Mouse (Mus musculus) hindbrain, embryonic 10.5 days (tissue): ENCODE measurements around the gene Ric8b. TPM values are rescaled to one million over a fixed set of nuclear protein-coding genes. Genes with fewer than 3 reads are reported as not detected.

Source experiments
- DNase-seq: peaks from one replicate; pipeline ENCODE4 v3.0.0-alpha.2; 2017; ENCODE audit warnings: low spot score
- H3K27ac ChIP-seq: fragments of 300-500 bp; sonication (generic); 2 replicates; pipeline ENCODE4 v1.5.1; 2016; ENCODE audit warnings: mild to moderate bottlenecking, moderate library complexity
- H3K27me3 ChIP-seq: fragments of 300-500 bp; sonication (generic); 2 replicates; pipeline ENCODE4 v1.6.1; 2016; ENCODE audit warnings: mild to moderate bottlenecking; ENCODE audit not compliant: poor library complexity, insufficient read depth, severe bottlenecking
- H3K36me3 ChIP-seq: fragments of 300-500 bp; sonication (generic); 2 replicates; pipeline ENCODE4 v1.6.1; 2016; ENCODE audit warnings: mild to moderate bottlenecking, moderate library complexity
- H3K4me1 ChIP-seq: fragments of 300-500 bp; sonication (generic); replicated peaks from 2 replicates; pipeline ENCODE4 v1.6.1; 2016; ENCODE audit warnings: mild to moderate bottlenecking
- H3K4me3 ChIP-seq: fragments of 300-500 bp; sonication (generic); 2 replicates; pipeline ENCODE4 v1.5.1; 2016; ENCODE audit warnings: mild to moderate bottlenecking, moderate library complexity
- H3K9me3 ChIP-seq: fragments of 300-500 bp; sonication (generic); 2 replicates; pipeline ENCODE4 v1.6.1; 2016; ENCODE audit warnings: mild to moderate bottlenecking, moderate library complexity
- WGBS: fragments of 180-500 bp; shearing (Covaris S2); methylation state at CpG from one replicate; pipeline ENCODE4 v1.1.7; 2016; 5-methylcytosine and 5-hydroxymethylcytosine counted together
- polyA plus RNA-seq: library from polyadenylated mRNA; unstranded; fragments of >200 nt; fragmentation: Nextera tagmentation; extraction: Ambion mirVana; gene quantifications from 2 replicates; pipeline ENCODE4 v1.2.1, GENCODE M21; 2016

Ric8b gene
- polyA plus RNA-seq, 1 experiment from 2014 or later, result 29.5 TPM

DNA sequence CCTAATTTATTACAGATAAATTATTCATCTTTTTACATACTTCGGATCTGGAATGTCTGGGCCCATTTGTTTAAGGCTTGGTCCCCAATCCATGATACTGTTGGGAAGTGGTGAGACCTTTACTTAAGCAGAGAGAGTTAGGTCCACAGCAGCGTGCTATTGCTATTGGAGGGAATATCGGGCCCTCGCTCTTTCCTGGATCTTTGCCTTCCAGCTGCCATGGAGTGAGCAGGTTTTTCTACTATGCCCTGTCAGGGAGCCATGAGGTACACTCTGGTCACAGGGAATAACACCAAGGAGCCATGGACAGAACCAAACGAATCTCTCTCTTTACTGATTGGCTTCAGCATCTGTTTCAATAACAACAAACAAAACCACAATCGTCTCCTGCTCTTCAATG is 1.9 kb upstream of the Ric8b start:
- H3K9me3 ChIP-seq, result no peaks in the 10 kb centered on the region
- H3K27me3 ChIP-seq, result no peaks in the 10 kb centered on the region
- H3K4me1 ChIP-seq, result peaks cover 45% of the 10 kb centered on the region
- H3K27ac ChIP-seq, result no peak overlapping the region
- WGBS, result 88% methylated on average over 6 of the region's 6 CpGs
- H3K36me3 ChIP-seq, result no peaks in the 10 kb centered on the region
- DNase-seq, result no peak
- H3K4me3 ChIP-seq, result no peak overlapping the region

DNA sequence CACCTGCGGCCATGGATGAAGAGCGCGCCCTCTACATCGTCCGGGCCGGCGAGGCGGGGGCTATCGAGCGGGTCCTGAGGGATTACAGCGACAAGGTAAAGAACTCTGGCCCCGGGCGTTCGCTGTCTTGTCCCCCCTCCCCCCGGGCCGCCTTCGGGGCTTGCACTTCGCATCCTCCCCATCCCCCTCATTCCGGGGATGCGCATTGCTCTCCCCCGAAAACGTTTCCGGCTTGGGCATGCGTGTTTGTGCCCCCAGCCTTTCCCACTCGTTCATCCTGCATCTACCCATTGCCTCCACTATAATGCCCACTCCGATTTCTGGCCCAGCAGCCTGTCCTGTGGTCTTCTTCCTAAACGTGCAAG is 297 bp downstream of the Ric8b start:
- Histone ChIP-seq H3K4me1 (peaks cover 29% of the 10 kb centered on the region), H3K9me3 (no peaks in the 10 kb centered on the region), H3K27ac (peak overlapping the region; percentile 97), H3K36me3 (0 out of 2 replicates have a peak, but pooled peaks cover 8% of the 10 kb centered on the region), H3K4me3 (peak overlapping the region; percentile 80), H3K27me3 (no peaks in the 10 kb centered on the region)
- DNase-seq, result no peak
- under 1% methylated on average over 24 of the region's 27 CpGs for WGBS

DNA sequence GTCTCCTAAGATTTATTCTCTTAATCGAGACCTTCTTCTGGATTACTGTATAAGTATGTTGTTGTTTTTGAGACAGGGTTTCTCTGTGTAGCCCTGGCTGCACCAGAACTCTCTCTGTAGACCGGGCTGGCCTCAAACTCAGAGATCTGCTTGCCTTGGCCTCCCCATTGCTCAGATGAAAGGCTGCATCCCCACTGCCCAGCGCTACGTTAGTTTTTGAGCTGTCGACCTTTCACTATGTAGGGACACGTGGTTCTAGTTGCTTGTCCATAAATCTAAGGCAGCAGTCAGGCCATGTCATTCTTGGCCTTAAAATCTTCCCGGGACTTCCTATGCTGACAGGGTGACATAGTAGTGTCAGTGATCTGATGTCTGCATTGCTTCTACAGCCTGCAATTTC is 8.9 kb downstream of the Ric8b start:
- Histone ChIP-seq H3K4me1 (0 out of 2 replicates have a peak, but pooled peaks cover 4% of the 10 kb centered on the region), H3K36me3 (peaks cover 45% of the 10 kb centered on the region), H3K4me3 (no peak overlapping the region), H3K27ac (no peak overlapping the region), H3K9me3 (no peaks in the 10 kb centered on the region), H3K27me3 (no peaks in the 10 kb centered on the region)
- no peak for DNase-seq
- WGBS, result 87% methylated on average over 7 of the region's 7 CpGs

DNA sequence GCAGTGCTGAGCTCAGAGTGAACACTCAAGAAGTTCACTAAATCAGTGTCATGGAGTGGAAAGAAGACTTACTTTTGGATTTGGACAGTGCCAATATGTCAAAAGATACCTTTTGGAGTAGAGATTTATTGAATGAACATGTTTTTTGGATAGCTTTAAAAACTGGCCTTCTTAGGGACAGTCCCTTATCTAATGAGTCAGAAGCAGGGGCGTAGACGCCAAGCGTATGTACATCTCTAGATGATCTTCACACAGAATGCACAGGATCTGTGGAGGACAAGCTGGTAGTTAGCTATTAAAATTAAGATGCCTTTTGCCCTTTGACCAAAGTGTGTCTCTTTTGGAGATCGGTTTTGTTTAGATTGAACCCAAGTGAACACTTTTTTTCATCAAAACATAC is 9.5 kb downstream of the Ric8b start:
- 96% methylated on average over 4 of the region's 4 CpGs for WGBS

DNA sequence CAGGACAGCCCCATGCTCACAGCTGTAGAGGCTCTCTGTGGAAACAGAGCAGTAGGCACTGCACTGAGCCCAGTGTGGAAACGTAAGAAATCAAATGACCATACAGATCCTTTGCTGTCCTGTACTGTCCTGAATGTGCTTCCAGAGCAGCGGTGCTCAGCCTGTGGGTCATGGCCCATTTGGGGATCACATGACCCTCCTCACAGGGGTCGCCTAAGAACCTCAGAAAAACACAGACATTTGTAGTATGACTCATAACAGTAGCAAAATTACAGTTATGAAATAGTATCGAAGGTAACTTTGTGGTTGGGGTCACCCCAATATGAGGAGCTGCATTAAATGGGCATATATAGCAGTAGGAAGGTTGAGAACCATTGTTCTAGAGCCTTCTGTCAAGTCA is 11.0 kb downstream of the Ric8b start:
- no peak overlapping the region for H3K27ac ChIP-seq
- H3K36me3 ChIP-seq, result peaks cover 37% of the 10 kb centered on the region
- H3K4me3 ChIP-seq, result no peak overlapping the region
- 0 out of 2 replicates have a peak, but pooled peaks cover 4% of the 10 kb centered on the region for H3K4me1 ChIP-seq
- DNase-seq, result no peak
- no peaks in the 10 kb centered on the region for H3K27me3 ChIP-seq
- WGBS, result 87% methylated on average over 4 of the region's 4 CpGs
- no peaks in the 10 kb centered on the region for H3K9me3 ChIP-seq

More for the DNA sequence above, 9.5 kb downstream of the Ric8b start:
- 0 out of 2 replicates have a peak, but pooled peaks cover 4% of the 10 kb centered on the region for H3K4me1 ChIP-seq
- no peaks in the 10 kb centered on the region for H3K9me3 ChIP-seq
- H3K27me3 ChIP-seq, result no peaks in the 10 kb centered on the region
- H3K27ac ChIP-seq, result no peak overlapping the region
- no peak overlapping the region for H3K4me3 ChIP-seq
- peaks cover 39% of the 10 kb centered on the region for H3K36me3 ChIP-seq
- DNase-seq, result no peak

DNA sequence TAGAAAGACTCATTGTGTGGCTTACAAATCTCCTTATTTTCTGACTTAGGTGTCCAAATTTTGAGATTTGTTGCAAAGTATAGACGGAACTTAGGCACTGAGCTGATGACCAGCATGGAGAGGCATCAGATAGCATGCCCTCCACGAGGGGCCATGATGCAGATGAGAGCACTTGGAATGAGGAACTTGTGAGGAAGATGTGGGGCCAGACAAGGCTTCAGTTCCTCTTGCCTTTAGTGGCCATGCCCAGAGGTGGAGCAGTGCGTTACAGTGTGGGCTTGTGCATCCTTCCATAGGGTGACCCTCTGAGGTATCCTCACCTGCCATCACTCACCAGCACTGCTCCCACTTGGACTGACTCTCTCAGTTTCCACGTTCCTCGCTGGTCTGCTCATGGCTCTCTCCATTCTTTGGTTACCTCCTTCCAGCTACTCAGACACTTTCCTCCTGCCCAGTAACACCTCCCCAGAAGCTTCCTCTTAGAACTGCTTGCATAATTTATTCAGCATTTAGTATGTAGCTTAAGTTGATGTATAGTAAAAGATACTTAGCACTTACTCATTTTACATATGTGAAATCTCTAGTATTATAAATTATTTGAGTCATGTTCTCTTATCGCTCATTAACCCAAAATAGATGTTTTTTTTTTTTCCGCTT is 18.3 kb downstream of the Ric8b start:
- no peaks in the 10 kb centered on the region for H3K27me3 ChIP-seq
- 90% methylated on average over 7 of the region's 7 CpGs for WGBS
- H3K4me1 ChIP-seq, result 0 out of 2 replicates have a peak, but pooled peaks cover 2% of the 10 kb centered on the region
- no peak overlapping the region for H3K27ac ChIP-seq
- no peak for DNase-seq
- H3K9me3 ChIP-seq, result no peaks in the 10 kb centered on the region
- H3K36me3 ChIP-seq, result peaks cover 8% of the 10 kb centered on the region
- H3K4me3 ChIP-seq, result no peak overlapping the region

DNA sequence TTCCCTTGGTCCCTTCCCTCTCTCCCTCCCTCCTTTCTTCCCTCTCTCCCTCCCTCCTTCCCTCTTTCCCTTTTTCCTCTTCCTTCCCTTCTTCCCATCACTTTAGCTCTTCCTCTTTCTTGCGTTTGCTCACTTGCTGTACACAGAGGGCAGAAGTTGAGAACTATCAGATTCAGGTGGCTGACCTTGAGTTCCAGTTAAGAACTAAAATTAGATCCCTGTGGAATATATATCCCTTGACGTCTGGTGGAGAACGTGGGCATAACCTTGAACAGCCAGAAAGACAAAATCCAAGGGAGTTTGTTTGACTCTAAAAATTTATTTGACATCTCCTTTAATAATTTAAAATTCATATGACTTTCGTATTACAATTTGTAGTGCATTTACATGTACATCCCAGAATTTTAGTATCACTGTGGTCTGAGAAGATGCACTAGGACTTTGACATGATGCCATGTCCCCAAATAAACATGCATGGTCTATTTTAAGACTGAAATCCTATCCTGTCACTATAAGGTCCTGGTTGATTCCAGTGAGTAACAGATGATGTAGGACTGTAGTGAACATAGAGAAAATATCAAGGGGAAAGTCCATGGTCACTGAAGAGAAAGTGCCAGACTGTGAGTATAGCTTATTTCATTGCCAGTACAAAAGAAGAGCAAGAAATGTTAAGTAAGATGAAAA is 19.6 kb downstream of the Ric8b start:
- 86% methylated on average over 4 of the region's 4 CpGs for WGBS
- Histone ChIP-seq H3K9me3 (no peaks in the 10 kb centered on the region), H3K36me3 (peaks cover 8% of the 10 kb centered on the region), H3K27ac (no peak overlapping the region), H3K4me3 (no peak overlapping the region), H3K4me1 (0 out of 2 replicates have a peak, but pooled peaks cover 2% of the 10 kb centered on the region), H3K27me3 (no peaks in the 10 kb centered on the region)
- no peak for DNase-seq

DNA sequence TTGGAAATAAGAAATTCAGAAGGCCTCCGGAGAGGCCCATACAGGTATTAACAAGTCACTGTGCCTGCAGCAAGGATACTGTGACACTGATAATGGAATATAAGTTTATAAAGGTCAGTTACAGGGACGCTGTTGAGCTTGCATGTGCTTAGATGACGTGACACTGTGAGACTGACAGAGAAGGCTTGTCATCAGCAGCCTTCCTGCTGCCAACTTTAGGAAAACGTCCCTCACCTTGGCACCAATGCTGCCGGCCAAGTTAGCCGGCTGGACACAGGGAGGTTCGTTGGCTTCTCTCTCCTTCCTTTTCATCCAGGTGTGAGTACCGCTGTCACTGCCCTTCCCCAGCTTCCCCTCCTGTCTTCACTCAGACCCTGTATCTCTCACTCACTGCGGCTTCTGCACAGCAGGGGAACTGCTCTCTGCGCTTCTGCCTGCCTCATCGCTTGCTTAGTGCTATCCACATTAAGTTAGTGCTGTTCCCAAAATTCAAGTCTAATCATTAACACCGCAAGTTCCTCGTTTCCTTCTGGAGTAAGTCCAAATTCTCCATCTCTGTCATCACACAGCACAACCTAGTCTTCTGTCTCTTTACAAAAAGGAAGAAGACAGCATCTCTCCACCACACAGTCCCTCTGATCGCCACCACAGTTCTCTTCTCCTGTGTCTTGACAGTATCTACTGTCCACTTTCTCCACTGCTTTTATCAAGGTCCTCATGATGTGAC is 20.8 kb downstream of the Ric8b start:
- H3K27me3 ChIP-seq, result no peaks in the 10 kb centered on the region
- H3K4me1 ChIP-seq, result 0 out of 2 replicates have a peak, but pooled peaks cover 2% of the 10 kb centered on the region
- H3K27ac ChIP-seq, result no peak overlapping the region
- 84% methylated on average over 14 of the region's 14 CpGs for WGBS
- no peaks in the 10 kb centered on the region for H3K9me3 ChIP-seq
- H3K4me3 ChIP-seq, result no peak overlapping the region
- DNase-seq, result no peak
- peaks cover 8% of the 10 kb centered on the region for H3K36me3 ChIP-seq

DNA sequence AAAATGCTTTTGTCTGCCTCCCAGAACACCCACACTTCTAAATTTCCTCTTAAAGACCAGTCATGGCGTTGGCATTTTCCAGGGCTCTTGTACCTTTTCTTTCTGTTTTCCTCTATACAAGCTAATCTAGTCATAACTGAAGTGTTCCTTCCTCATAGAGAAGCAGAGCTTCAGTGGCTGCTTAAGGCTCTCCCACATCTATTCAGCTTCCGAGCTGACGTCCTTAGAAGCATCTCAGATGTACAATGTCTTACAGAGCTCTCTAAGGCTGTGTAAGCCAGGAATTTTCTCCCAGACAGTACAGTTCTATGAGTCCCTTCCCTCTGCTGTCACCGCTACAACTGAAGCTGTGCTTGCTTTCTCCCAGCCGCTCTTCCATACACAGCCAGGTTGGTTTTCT is 21.5 kb downstream of the Ric8b start:
- peaks cover 8% of the 10 kb centered on the region for H3K36me3 ChIP-seq
- 0 out of 2 replicates have a peak, but pooled peaks cover 2% of the 10 kb centered on the region for H3K4me1 ChIP-seq
- no peaks in the 10 kb centered on the region for H3K9me3 ChIP-seq
- no peak for DNase-seq
- H3K4me3 ChIP-seq, result no peak overlapping the region
- H3K27ac ChIP-seq, result no peak overlapping the region
- WGBS, result 88% methylated on average over 5 of the region's 5 CpGs
- no peaks in the 10 kb centered on the region for H3K27me3 ChIP-seq

DNA sequence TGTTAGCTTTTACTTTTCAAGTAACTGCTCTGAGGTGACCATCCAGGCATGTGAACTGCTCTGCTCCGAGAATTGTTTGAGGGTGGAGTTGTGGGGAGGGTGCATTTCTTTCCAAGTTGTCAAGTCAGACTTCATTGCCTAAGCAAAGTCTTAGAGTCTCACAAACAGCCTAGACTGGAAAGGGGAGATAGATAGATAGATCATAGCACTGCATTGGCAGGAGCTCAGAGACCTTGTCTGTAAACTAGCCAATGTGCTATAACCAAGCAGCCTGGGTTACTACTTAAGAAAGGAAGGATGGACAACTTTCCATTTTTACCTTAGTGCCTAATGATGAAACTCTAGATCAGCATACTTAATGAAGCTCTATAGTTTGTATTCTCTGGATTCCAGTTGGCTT is 22.9 kb downstream of the Ric8b start:
- Histone ChIP-seq H3K27me3 (no peaks in the 10 kb centered on the region), H3K9me3 (no peaks in the 10 kb centered on the region), H3K36me3 (peaks cover 18% of the 10 kb centered on the region), H3K27ac (no peak overlapping the region), H3K4me3 (no peak overlapping the region), H3K4me1 (0 out of 2 replicates have a peak, but pooled peaks cover 2% of the 10 kb centered on the region)
- DNase-seq, result no peak
- 82% methylated on average over 1 of the region's 1 CpGs for WGBS

DNA sequence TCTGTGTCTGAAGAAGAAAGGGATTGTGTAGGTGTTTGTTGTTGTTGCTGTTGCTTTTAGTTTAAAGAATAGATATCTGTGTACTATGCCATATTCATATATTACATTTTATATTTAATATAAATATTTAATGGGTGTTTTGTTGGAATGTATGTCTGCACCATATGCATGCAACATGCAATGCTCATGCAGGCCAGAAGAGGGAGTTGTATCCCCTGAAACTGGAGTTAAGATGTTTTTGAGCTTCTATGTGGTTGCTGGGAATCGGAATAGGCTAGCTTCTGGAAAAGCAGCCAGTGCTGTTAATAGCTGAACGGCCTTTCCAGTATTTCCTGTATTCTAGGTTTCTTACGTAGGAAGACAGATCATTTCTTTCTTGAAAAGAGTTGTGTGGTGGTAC is 28.3 kb downstream of the Ric8b start:
- Histone ChIP-seq H3K36me3 (peaks cover 45% of the 10 kb centered on the region), H3K27ac (no peak overlapping the region), H3K4me3 (no peak overlapping the region), H3K9me3 (no peaks in the 10 kb centered on the region), H3K27me3 (no peaks in the 10 kb centered on the region), H3K4me1 (no peaks in the 10 kb centered on the region)
- 95% methylated on average over 3 of the region's 3 CpGs for WGBS
- no peak for DNase-seq

DNA sequence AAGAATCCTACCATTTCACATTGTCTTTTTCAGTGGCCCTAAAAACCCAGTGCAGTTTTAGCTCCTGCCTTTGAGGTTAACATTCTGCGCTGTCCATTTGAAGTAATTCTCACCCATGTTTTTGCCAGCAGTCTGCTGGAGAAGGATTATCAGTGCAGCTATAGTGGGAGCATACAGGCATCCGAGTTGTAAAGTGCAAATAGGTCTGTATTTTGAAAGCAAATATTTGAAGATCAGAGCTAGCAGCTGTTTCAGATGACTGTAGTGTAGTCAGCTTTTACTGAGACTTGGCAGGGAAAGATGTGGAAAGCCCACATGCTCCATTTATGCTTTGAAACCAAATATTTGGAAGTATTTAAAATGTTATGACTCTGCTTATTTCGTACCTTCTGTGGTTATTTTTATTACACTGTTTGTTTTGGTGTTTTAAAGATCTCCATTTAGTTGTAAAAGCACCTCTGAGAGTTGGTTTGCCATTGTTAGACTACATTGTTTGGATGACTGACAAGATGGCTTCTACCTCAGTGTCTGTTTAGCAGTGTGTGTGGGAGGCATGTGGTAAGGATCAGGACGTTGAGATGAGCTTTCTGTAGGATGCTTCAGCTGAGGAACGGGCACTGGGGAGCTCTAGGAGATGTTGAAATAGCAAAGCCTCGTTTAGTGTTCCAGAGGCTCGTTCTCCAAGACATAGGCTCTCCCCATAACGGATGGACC is 31.7 kb downstream of the Ric8b start:
- peaks cover 73% of the 10 kb centered on the region for H3K36me3 ChIP-seq

More for the DNA sequence above, 31.7 kb downstream of the Ric8b start:
- Histone ChIP-seq H3K9me3 (no peaks in the 10 kb centered on the region), H3K4me1 (no peaks in the 10 kb centered on the region), H3K4me3 (no peak overlapping the region), H3K27me3 (no peaks in the 10 kb centered on the region), H3K27ac (no peak overlapping the region)
- DNase-seq, result no peak
- WGBS, result 83% methylated on average over 8 of the region's 8 CpGs
